Mouse (Mus musculus): ENCODE data around the gene Tm7sf2.

Tm7sf2 gene

DNA sequence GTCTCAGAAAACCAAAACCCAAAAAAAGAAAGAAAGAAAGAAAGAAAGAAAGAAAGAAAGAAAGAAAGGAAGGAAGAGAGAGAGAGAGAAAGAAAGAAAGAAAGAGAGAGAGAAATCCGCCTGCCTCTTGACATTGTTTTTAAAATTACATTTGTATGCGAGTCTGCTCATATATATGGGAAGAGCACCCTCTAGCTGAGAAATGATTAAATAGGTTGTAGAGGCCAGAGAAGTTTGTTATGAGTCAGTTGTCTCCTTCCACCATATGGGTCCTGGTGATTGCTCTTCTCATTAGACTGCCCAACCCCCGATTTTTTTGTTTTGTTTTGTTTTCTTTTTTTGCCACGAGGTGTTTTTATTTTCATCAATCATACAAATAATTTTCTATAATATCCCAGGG lies 24.1 kb downstream of the Tm7sf2 start:
- peak in 1 of 2 experiments; percentile 42 for DNase-seq (ENCODE audit: low spot score in 2 of 2)

DNA sequence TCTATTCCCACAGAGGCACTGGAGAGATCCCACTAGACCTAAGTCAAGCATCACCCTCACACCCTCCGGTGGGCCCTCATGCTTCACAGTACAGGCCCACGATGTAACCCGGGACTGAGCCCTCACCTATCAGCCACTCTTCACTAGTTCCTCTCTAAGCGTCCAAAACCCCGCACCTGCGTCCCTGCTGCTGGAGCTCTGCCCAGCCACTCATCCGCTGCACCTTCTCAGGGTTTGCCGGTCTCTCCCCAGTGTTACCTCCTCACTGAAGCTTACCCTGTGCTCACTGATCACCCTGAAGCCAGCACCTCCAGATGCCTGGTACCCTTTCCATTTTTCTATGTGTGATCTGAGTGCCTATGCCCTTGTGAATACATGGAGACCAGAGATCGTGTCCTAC lies 25.9 kb downstream of the Tm7sf2 start:
- DNase-seq (ENCODE audit: low spot score in 2 of 2) = no peak

DNA sequence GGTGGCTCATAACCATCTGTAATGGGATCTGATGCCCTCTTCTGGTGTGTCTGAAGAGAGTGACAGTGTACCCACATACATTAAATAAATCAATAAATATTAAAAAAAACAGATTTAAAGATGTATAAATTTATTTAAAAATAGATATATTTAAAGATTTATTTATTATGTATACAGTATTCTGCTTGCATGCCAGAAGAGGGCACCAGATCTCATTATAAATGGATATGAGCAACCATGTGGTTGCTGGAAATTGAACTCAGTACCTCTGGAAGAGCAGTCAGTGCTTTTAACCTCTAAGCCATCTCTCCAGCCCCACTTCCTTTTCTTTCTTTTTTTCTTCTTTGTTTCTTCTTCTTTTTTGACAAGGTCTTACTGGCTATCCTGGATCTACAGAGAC lies 28.2 kb downstream of the Tm7sf2 start:
- DNase-seq (ENCODE audit: low spot score in 2 of 2) = no peak

DNA sequence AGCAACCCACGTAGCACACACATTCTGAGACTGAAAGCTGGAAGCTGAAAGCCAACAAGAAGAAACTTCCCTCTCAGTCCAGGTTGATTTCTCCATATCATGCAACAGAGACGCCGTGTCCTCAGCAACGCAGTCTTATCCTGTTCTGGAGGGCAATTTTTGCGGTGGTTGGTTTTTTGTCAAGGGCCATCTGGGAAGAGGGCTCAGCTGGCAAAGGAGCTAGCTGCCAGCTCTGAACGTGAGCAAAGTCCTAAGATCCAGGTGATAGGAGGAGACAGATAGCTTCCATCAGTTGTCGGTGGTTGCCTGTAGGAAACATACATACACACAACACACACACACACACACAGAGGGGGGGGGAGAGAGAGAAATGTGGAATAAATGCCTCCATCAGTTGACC lies 29.8 kb downstream of the Tm7sf2 start:
- DNase-seq (ENCODE audit: low spot score in 2 of 2) = no peak

DNA sequence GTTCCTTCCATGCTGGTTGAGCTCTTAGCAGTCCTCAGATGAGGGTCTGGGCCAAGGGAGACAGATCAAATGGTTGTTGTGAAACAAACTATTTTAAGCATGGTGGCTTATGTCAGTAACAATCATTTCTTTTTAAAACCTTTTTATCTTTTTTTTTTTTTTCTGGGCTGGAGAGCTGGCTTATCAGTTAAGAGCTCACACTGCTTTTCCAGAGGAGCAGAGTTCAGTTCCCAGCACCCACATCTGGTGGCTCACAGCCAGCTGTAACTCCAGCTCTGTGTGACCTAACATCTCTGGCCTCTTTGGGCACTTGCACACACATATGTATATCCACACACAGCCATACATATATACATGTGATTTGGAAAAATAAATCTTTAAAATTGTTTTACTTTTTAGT lies 30.5 kb downstream of the Tm7sf2 start:
- no peak for DNase-seq (ENCODE audit: low spot score in 2 of 2)

GRCm38 (mm10) chr19:6035966-6036585 lies 32.1 kb downstream of the Tm7sf2 start:
- DNase-seq (ENCODE audit: low spot score in 2 of 2) = no peak

DNA sequence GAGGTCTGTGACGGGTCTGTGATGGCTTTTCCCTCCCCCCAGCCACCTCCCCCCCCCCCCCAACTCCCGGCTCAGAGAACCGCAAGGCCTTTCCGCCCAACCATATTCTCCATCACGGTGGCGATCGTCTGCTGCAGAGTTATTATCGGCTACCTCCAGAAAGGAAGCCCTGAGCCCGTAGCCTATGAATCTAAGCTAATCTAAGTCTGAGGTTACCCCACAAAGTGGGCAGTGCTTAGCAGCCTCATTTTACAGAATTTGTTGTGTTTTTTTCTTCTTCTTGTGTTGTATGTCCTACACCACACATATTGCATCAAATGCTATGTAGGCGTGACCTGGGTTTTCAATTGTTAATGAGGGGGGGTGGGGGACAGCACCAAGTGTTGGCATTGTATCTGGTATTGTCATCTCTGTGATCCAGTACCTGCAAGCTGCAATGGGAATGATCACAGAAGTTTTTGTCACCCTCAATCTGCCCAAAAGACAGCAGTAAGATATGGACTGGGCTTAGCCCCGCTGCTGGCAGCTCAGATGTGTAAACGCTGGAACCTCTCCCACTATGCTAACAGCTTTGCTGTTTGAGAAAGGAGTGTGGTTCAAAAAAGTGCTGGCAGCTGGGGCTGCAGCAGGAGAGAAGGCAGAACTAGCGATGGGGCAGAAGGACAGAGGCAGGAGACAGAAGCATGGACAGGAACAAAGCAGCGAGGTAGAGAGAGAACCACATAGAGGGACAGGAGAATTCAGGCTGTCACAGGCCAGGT lies 37.5 kb downstream of the Tm7sf2 start:
- DNase-seq (ENCODE audit: low spot score in 2 of 2) = no peak

- DNase-seq (ENCODE audit: low spot score in 2 of 2) = no peak
Observed at GRCm38 (mm10) chr19:6029426-6029825, 38.7 kb downstream of the Tm7sf2 start.

DNA sequence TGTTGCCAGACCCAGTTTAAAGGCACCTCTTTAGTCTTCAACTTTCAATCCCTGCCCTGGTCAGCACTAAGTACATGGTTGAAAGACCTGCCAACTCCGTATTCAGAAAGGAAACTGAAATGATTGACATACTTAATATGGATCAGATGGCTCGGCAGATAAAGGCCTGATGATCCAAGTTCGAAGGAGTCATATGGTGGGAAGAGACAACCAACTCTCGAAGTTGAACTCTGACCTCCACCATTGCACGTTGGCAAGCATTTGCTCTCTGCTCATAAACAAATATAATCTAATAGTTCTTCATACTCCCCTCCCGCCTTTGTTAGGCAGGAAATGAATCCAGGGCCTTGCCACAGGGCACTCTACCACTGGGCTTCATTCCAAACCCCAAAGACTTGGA lies 39.2 kb downstream of the Tm7sf2 start:
- no peak for DNase-seq (ENCODE audit: low spot score in 2 of 2)

- DNase-seq (ENCODE audit: low spot score in 2 of 2) = no peak
Observed at GRCm38 (mm10) chr19:6023930-6024329, 44.2 kb downstream of the Tm7sf2 start.

- DNase-seq (ENCODE audit: low spot score in 2 of 2) = no peak
Observed at GRCm38 (mm10) chr19:6023059-6023458, 45.1 kb downstream of the Tm7sf2 start.

DNA sequence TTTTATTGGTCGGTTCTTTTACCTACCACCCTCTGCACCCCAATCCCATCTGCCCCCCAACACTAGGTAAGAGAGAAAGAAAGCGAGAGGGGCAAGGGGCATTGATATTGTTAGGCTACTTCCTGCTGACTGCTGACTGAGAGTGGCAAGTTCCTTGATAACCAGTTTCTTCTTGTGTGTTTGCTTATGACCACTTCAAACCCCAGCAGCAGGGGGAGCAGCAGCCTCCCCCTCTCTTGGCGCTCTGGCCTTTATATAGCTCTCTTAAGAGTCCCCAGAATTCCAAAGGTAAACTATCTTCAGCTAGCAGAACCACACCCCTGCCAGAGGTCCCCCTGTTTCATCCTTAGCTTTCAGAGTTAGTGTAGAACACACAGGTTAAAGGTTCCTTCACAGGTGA lies 47.9 kb downstream of the Tm7sf2 start:
- no peak for DNase-seq (ENCODE audit: low spot score in 2 of 2)

GRCm38 (mm10) chr19:6018142-6019089 lies 49.8 kb downstream of the Tm7sf2 start:
- peak; percentile 82 to 89 for DNase-seq (ENCODE audit: low spot score in 2 of 2)

- no peak for DNase-seq (ENCODE audit: low spot score in 2 of 2)
Observed at GRCm38 (mm10) chr19:6016532-6016931, 51.6 kb downstream of the Tm7sf2 start.

DNA sequence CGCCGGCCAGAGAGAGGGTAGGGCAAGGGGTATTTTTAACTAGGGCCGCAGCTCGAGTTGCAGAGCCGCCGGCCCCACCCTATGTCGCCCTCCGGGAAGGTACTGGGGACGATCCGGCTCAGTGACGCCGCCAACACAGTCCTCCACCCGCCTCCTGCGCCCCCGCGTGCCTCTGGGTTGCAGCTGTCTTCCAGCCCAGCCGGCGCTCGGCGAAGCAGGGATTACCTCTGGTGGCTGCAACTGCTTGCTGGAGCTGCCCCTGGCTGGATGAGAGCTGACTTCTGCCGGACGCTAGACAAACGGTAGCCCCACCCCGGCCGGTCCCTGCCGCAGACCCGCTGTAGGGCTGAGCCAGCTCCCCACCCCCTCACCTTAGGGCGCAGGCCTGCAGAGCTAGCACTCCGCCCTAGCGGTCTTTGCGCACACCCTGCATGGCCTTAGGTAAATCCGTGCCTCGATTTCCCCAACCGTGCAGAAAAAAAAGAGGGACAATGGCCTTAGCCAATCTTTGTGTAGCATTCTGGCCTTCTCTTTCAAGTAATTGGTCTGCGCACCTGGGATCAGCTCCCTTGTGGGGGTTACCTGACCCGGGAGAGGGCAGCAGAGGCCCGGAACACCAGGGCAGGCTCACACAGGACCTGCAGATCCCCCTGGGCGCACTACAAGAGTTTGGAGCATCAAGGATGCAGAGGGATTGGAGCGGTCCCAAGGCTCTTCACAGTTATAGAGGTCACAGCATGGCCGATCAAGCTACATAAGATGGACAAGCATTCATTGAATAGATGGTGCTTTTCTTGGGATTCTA lies 52.5 kb downstream of the Tm7sf2 start, which contains the start of gene Capn1:
Capn1 (minus strand) TSS at position 387 of the 805 bp plus-strand sequence.
- peak; percentile 62 to 67 for DNase-seq (ENCODE audit: low spot score in 2 of 2)

DNA sequence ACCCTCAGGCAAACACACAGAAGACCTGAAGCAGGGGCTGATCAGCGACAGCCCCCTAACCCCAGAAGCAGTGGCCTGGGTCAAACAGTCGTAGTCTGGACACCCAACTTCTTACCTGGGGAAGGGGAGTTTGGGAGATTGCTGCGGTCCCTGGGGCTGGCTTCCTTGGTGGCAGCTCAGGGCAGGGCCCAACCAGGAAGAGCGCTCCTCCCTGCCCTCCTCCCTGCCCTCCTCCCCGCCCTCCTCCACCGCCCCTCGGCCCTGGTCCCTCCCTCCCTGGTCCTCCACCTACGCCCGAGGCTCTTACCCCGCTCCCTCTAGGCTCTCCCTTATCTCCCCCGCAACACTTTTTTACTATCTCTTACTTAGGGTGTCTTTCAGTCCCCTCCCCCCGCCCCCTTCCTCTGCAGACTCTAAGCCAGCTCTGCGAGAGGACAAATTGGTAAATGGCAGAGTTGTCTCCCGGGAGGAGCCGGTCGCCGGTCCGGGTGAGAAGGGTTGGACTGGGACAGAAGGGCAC lies 53.1 kb downstream of the Tm7sf2 start:
- peak; percentile 66 to 71 for DNase-seq (ENCODE audit: low spot score in 2 of 2)

- no peak for DNase-seq (ENCODE audit: low spot score in 2 of 2)
Observed at GRCm38 (mm10) chr19:6013691-6014090, 54.5 kb downstream of the Tm7sf2 start.

Measured in spleen, postnatal 36 days (tissue).